Mouse (Mus musculus): ENCODE data around the gene Agpat1. TPM values are rescaled to one million over a fixed set of nuclear protein-coding genes. Genes with fewer than 3 reads are reported as not detected.

The Agpat1 gene
- total RNA-seq, 2 experiments from 2014 or later = 162 to 175 TPM

- DNase-seq (ENCODE audit: low spot score in 2 of 2) = no peak
Measured at GRCm38 (mm10) chr17:34585877-34586771, 17.9 kb upstream of the Agpat1 start.

GRCm38 (mm10) chr17:34586796-34587422 is 17.2 kb upstream of the Agpat1 start:
- DNase-seq (ENCODE audit: low spot score in 2 of 2) = peak; percentile 84 to 91

GRCm38 (mm10) chr17:34587423-34587811 is 16.6 kb upstream of the Agpat1 start:
- peak; percentile 98 for DNase-seq (ENCODE audit: low spot score in 2 of 2)

GRCm38 (mm10) chr17:34587814-34588213 is 16.2 kb upstream of the Agpat1 start:
- no peak for DNase-seq (ENCODE audit: low spot score in 2 of 2)

DNA sequence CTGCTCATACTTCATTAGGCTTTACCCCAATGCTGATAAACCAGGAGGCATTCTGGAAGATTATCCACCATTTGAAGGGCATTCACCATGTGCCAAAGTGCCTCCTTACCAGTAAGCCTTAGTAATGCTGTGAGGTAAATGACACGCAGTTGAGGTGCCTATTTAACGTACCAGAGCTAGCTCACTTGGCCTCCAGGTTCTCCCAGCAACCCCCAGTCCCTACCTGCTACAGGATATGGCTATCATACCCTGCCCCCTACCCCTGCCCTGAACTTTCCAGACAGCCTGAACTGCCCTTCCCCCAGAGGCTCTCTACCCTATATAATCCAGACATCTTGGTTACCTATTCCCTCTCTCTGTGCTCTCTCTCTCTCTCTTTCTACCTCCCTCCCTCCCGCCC is 15.3 kb upstream of the Agpat1 start:
- DNase-seq (ENCODE audit: low spot score in 2 of 2) = no peak

GRCm38 (mm10) chr17:34589206-34589605 is 14.9 kb upstream of the Agpat1 start:
- no peak for DNase-seq (ENCODE audit: low spot score in 2 of 2)

DNA sequence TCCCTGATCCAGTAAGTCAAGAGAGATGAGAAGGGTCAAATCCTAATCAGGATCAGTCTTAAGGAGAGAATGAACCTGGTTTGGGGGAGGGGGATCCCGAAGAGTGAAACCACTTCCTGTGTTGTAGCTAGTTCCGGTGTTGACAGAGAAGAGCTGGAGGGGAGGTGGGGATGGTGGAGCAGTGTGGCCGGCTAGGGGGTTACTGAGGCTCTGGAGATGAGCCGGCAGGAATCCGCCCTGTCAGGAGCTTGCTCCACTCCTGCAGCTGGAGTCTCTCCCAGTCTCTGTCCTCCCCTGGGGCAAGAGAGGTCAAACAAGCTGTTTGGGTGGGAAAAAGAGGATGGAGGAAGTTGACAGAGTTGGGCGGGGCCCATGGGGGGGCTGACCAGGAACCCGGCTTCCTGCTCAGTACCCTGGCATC is 14.4 kb upstream of the Agpat1 start, which contains the start of gene Gpsm3:
TSS of gene Gpsm3 (plus strand) at position 126 of the 421 bp plus-strand sequence.
- no peak for DNase-seq (ENCODE audit: low spot score in 2 of 2)

- no peak for DNase-seq (ENCODE audit: low spot score in 2 of 2)
Measured at GRCm38 (mm10) chr17:34590154-34590987, 13.7 kb upstream of the Agpat1 start.

- DNase-seq (ENCODE audit: low spot score in 2 of 2) = no peak
Measured at GRCm38 (mm10) chr17:34591029-34591993, 12.8 kb upstream of the Agpat1 start, which contains the start of gene Pbx2. Gene Pbx2 (plus strand): TSS chr17:34591266.

GRCm38 (mm10) chr17:34591994-34592375 is 12.1 kb upstream of the Agpat1 start:
- peak; percentile 72 to 87 for DNase-seq (ENCODE audit: low spot score in 2 of 2)

DNA sequence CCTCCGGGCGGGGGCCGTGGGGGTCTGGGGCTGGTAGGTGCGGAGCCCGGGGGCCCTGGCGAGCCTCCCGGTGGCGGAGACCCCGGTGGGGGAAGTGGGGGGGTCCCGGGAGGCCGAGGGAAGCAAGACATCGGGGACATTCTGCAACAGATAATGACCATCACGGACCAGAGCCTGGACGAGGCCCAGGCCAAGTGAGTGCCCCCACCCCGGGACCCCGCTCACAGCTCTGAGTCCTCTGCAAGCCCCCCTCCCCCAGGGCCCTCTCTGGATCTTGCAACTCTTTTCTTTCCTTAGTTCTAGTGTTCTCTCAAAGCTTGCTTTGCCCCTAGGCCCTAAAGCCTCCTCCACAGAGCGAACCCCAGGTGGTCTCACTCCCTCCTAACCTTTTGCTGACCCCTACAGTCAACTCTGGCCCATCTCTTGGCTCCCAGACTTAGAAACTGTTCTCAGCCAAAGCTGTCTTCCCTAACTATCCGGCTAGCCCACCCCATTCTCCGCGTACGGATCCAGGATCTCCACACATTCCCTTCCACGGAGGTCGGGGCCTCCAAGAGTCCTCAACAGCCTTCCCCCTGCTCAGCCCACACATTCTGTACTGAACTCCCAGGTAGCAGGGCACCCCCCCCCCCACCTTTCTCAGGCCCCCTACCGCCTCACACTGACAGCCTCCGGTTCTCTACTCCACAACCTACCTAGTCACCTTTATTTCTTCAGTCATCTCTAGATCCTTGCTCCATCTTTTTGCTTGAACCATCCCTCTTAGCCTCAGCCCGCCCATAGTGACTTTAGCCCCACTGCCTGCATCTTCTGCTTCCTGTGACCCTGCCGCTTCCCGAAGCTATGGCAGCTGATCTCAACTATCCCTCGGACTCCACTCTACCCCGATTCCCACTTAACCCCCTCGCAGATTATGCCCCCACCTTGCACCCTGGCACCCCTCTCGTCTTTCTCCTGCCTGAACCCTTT is 11.2 kb upstream of the Agpat1 start:
- DNase-seq (ENCODE audit: low spot score in 2 of 2) = no peak

DNA sequence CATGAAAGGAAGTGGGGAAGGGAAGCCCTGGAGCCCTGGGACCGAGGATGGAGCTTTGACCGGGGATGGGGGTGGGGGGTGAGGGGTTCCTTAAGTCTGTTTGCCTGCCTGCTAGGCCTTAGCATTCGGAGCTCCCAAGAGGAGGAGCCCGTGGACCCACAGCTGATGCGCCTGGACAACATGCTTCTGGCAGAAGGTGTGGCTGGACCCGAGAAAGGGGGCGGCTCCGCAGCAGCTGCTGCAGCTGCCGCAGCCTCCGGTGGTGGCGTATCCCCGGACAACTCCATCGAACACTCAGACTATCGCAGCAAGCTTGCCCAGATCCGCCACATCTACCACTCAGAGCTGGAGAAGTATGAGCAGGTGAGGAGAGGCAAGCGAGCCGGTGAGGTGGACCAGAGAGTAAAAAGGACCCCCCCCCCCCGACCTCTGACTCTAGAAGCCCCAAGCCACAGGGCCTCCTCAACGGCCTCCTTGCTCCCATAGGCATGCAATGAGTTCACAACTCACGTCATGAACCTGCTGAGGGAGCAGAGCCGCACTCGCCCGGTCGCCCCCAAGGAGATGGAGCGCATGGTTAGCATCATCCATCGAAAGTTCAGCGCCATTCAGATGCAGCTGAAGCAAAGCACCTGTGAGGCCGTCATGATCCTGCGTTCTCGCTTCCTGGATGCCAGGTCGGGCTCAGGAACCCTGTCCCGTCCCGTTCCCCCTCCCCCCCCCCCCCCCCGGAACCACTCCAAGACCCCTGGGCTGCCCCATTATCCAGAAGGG is 10.1 kb upstream of the Agpat1 start:
- DNase-seq (ENCODE audit: low spot score in 2 of 2) = no peak

GRCm38 (mm10) chr17:34596098-34596497 is 8.0 kb upstream of the Agpat1 start:
- DNase-seq (ENCODE audit: low spot score in 2 of 2) = no peak

DNA sequence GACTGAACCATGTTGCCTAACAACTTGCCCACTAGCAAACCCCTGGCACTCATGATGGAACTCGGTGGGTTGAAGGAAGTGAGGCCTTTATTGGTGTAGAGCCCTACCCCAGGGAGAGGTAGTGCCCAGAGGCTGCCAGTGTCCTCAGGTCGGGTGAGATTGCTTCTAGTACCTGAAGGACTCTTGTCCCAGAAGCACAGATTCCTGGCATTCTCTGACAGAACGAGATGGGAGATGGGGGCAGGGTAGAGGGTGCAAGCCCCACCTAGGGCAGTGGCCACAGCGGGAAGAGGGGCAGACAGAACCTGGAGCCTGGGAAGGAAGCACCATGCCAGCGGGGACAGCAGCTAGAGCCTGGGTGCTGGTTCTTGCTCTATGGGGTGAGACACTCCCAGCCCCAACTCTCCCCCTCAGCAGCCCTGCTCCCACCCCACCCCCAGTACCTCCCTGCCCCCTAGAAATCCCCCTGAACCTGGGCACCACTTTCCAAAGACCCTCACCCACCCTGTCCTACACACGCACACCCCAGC is 6.4 kb upstream of the Agpat1 start, which contains the start of gene Ager:
TSS of gene Ager (plus strand) at position 297 of the 530 bp plus-strand sequence.
- no peak for DNase-seq (ENCODE audit: low spot score in 2 of 2)

GRCm38 (mm10) chr17:34599891-34600290 is 4.2 kb upstream of the Agpat1 start:
- DNase-seq (ENCODE audit: low spot score in 2 of 2) = no peak

GRCm38 (mm10) chr17:34601796-34602195 is 2.3 kb upstream of the Agpat1 start:
- DNase-seq (ENCODE audit: low spot score in 2 of 2) = no peak

DNA sequence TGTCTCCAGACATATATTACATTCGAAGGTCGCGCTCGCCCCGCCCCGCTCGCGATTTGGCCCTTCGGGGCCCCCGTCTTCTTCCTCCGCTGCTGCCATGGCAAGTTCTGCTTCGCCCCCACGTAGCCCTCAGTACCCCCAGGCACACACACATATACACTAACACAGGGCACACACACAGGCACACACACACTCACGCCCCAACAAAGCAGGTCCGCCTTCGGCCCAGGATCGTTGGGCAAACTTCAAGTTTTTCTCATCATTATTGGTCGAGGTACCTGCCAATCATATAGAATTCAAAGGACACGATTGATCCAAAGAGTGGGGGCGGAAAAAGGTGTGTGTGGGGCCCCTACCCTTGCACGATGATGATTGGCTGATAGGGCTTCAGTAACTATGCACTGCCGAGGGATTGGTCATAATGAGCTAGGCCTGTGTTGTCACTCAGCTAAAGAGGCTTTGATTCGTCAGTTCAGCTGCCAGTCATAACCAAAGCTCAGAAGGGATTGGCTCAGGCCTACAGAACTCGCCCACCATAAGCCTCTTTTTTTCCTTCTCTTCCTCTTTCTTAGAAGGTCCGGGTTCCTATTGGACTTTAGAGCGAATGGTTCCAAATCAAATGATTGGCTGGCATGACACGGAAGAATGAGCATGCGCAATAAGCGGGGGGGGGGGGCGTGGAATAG is 544 bp upstream of the Agpat1 start, which contains the start of gene Rnf5:
TSS of gene Rnf5 (minus strand) at position 316 of the 686 bp plus-strand sequence.
- peak; percentile 99 to 100 for DNase-seq (ENCODE audit: low spot score in 2 of 2)
